Mouse (Mus musculus) urinary bladder, postnatal 25 days (tissue): ENCODE measurements around the gene Exosc5.
A peak's percentile ranks its signal among the peaks of the same experiment; 100 is the strongest.

Experiments
- DNase-seq: peaks from one replicate; pipeline ENCODE4 v3.0.0; 2022; ENCODE audit warnings: low spot score

Exosc5 gene

DNA sequence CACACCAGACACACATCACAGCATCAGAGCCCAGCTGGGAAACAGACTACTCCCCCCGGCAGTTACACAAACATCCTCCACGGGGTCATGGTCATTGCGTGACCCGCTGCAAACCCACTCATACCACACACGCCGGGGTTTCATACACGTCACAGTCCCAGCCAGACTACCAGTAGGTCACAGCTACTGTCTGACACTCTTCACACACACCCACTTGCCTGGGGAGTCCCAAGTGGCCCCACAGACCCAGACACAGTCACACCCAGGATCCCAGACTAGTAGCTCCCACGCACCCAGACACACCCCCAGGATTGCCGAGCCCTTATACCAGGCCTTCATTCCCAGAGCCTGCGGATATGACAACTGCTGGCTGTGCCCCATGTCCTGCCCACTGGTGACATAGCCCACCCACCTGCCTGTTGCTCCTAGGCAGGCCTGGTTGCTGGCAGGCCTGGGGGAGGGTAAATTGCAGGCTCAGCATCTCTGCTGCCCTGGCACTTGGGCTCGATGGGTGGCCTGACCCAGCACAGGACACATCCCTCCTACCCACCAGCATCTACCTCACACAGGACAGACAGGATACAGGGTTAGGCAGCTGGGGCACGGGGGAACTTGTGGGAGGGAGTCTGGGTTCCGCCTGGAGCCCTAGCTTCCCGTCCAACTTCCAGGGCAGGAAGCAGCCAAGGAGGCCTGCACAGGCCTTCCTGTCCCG lies 48.8 kb downstream of the Exosc5 start:
- DNase-seq, result no peak

DNA sequence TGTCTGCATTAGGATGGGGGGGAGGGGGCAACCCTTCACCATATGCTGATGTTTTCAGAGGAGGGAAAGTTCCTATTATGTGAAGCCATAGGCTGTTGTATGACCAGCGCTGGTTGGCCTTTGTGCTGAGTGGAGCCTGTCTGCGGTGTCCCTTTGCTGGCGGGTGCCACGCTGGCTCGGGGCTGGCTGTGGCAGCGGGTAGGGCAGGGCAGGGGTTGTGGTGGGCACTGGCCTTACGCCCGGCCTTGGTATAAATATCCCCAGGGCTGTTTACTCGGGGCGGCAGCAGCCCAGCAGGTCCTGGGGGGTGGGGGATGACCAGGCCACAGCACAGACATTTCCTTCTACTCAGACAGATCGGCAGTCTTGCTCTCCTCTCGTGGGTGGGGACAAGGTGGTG lies 51.0 kb downstream of the Exosc5 start:
- DNase-seq, result no peak

DNA sequence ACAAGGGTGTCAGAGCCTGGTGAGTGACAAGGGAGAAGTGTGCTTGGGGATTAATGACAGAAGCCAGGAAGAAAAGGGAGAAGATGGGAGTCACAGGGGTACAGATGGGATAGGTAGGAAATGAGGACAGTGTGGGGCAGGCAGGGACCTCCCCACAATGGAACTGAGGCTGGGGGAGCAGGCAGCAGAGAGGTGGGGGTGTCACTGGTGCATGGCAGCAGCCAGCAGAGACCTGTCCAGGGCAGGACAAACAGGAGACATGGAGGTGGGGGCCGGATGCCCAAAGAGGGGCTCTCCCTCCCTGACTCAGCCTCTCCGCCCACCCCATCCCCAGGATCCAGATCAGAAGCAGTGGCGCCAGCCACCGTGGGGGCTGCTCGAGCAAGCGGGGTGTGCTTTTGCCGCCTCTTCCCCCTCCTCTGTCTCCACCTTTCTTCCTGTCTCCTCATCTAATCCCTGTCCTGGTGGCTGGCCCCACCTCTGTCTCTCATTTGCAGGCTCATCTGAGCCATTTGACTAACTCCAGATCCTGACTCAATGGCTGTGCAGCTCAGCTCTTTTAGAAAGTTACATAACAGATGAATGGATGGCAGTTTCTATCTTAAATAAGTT lies 51.7 kb downstream of the Exosc5 start:
- no peak for DNase-seq

DNA sequence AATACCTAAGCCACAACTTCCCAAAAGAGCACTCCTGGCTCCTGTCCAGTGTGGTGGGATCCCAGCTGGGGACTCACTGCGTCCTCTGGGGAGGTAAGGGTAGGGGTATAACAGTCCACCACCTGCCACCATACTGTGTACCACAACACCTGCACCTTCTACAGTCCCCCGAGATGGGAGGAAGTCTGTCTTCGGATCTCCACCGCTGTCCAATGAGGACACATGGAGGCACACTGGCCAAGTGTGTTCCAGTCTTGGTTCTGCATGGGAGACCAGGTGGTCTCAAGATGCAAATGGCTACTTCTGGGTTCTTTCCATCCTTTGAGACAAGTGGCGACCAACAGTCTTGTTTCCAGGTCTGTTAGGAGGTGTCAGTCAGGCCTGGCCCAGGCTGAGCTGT lies 52.2 kb downstream of the Exosc5 start:
- DNase-seq, result no peak

DNA sequence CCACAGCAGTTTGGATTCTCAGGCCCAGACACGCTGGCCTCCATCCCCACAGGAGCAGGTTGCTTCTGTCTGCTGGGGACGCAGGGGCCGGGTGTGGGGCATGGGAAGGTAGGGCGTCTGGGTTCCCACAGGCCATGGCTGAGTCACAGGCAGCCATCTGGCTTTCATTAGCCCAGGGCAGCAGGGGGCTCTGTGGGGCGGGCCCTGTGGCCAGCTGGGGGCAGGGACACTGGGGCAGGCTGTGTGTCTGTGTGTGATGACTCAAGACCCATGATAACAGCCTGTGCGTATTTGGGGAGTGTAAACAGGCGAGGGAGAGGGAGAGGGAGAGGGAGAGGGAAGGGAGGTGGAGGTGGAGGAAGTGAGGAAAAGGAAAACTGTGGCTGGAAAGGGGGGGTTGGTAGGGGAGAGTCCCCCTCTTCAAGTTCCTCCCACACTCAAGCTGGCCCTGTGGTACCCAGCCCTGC lies 52.8 kb downstream of the Exosc5 start:
- peak; percentile 58 for DNase-seq

DNA sequence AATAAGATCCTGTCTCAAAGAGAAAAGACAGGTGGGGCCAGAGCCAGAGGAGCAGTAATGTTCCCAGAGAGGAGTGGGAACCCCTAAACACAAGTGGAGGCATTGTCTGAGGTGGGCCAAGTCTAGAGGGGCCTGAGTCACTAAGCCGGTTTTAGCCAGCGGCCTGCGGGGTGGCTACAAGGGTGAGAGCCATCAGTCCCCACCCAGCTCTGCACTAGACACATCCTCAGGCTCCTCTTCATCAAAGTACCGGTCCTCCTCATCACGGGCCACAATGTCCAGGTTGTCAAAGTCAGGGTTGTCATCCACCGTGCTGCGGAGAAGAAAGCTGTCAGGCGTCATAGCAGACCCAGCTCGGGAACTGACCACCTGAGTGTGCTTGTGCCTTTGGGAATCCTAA lies 53.8 kb downstream of the Exosc5 start:
- no peak for DNase-seq

DNA sequence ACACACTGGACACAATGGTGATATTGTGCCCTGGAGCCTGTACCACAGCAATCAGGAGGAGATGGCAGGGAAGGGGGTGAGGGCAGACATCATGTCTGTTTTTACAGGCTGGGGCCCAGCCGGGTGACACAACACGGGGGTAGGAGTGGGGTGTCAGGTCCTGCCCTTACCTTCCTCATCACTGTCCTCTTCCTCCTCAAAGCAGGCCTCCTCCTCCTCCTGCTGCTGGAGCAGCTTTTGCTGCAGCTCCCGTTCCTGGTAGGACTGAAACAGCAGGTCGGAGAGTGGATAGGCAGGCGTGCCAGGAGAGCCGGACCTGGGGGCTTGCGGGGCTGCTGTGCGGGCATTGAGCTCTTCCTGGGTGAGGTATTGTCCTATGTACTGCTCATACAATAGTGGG lies 55.6 kb downstream of the Exosc5 start:
- no peak for DNase-seq

DNA sequence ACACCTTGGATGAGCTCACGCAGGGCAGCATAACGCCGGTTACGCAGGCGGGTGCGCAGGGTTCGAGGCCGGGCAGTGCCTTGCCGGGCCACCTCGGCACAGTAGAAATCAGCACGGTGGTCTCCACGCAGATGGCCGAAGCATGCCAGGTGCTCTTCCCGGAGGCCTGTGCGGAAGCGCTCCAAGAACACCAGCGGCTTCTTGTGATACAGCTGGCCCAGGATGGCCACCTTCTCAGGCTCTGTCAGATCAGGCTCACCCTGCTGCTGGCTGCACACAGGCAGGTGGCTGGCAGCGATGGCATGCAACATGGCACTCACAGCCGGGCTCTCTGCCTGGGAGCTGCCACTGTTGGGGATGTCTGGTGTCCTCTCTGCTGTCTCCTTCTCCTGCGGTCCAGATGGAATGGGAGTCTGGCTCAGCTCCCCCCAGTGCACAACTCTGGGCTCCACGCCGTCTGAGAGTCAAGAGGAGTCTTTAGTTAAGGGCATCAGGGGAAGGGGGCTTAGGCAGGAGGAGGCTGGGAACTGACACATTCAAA lies 56.8 kb downstream of the Exosc5 start:
- DNase-seq, result no peak

DNA sequence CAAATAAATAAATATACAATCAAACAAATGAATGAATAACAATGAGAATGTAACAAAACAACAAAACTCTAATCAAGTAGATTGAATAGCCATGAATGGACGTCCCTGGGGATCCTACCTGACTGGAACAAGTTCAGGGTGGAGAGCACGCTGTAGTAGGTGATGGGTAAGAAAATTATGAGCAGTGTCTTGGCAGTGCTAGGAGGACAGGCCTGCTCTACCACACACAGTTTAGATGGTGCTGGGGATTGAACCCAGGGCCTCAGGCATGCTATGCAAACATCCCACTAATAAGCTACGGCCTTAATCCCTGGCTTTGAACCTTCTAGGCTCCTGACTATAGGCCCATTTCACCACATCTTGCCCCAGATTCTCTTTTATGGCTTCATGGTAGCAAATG lies 58.5 kb downstream of the Exosc5 start:
- DNase-seq, result no peak

DNA sequence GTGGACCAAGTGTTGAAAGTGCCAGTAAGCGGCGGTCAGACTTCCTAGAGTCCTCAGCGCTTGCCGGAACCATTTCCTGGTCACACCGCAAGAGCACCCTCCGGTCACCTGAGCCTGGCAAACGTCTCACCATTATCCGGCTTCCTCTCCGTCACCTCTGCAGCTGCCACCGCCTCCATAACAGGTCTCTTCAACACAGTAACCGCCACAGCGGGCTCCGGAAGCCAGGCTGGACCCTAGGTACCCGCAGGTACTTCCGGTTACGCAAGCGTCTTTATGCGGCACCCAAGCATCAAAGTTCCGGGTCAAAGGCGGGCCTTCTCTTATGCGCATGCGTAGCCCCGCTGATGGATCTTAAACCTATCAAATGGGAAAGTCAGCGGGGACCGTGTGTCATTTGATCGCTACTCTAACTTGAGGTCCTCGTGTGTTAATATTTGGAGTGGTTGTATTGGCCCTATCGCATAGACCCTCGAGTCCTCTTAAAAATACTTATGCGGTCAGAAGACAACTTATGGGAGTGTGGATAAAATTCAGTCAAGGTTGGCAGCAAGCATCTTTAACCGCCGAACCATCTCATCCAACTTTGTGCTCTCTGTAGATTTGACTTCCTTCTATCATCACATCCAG lies 59.9 kb downstream of the Exosc5 start, which contains the start of gene Ccdc97:
Gene Ccdc97 (minus strand): TSS at position 301 of the 630 bp plus-strand sequence.
- peak; percentile 85 for DNase-seq

DNA sequence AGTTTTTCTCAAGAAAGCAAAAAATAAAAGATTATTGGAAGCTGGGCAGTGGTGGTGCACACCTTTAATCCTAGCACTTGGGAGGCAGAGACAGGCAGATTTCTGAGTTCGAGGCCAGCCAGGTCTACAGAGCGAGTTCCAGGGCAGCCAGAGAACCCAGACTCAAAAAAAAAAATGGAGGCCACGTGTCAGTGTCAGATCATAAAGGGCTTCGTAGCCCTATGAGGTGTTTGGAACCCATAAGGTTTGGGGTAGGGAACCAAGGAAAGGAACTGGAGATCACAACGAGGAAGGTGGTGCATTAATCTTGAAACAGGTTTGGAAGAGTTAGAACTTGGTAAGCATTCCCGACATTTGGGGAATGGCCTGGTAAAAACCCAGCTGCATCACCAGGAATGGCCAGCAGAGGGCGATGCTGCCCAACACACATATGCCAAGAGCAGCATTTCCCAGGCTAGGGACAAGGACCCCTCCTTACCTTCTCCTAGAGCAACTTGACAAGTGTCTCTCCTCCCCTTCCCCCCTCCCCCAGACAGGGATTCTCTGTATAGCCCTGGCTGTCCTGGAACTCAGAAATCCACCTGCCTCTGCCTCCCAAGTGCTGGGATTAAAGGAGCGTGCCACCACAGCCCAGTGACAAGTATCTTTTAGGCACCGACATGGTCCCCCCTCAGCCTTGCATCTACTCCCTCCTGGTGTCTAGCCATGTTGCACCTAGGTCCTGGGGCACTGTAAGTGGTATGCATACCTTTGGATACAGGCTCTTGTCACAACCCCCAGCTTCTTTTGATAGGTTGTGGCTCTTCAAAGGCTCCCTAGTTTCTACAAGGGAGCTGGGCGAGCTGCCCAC lies 61.0 kb downstream of the Exosc5 start:
- peak; percentile 72 for DNase-seq

DNA sequence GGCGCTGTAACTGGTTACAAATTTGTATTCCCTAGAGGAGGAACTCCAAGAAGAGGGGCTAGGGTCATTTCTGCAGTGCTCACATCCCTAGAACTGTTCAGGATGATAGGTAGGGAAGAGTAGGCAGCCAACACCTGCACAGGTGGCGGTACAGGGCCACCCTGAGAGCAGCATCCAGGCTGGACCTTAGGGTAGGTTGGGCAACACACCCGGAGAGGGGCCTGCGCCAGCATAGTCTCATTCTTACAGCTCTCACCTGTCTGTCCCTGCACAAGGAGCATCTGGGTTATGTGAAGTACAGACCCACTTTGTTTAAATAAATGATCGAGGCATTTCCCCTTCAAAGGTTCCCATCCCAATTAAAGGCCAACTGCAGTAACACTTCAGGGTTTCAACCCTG lies 61.8 kb downstream of the Exosc5 start:
- no peak for DNase-seq
